Mouse (Mus musculus) hindbrain, embryonic 14.5 days (tissue): ENCODE results near the gene Ptprg. TPM values are rescaled to one million over a fixed set of nuclear protein-coding genes. Genes with fewer than 3 reads are reported as not detected.
A peak's percentile ranks its signal among the peaks of the same experiment; 100 is the strongest.

Source experiments
- ATAC-seq: fragments of 200-750 bp; cut with Nextera tagmentation; 2 replicates; pipeline ENCODE4 v1.8.0; 2017; ENCODE audit warnings: moderate number of reproducible peaks, mild to moderate bottlenecking, moderate TSS enrichment, moderate library complexity; ENCODE audit not compliant: low FRiP score
- DNase-seq: peaks from one replicate; pipeline ENCODE4 v3.0.0-alpha.2; 2015; ENCODE audit warnings: low spot score
- H3K27ac ChIP-seq: fragments of 300-500 bp; sonication (generic); 2 replicates; pipeline ENCODE4 v1.5.1; 2014; ENCODE audit warnings: mild to moderate bottlenecking, moderate library complexity
- H3K27me3 ChIP-seq: fragments of 300-500 bp; sonication (generic); 2 replicates; pipeline ENCODE4 v1.6.1; 2014; ENCODE audit warnings: mild to moderate bottlenecking, low read length, mixed read lengths; ENCODE audit not compliant: control insufficient read depth, insufficient read depth
- H3K36me3 ChIP-seq: fragments of 300-500 bp; sonication (generic); replicated peaks from 2 replicates; pipeline ENCODE4 v1.6.1; 2014; ENCODE audit not compliant: control insufficient read depth, insufficient read depth
- H3K4me1 ChIP-seq: fragments of 300-500 bp; sonication (generic); replicated peaks from 2 replicates; pipeline ENCODE4 v1.6.1; 2014; ENCODE audit warnings: antibody characterized with exemption, low read length, mixed read lengths; ENCODE audit not compliant: control insufficient read depth, insufficient read depth
- H3K4me2 ChIP-seq: fragments of 300-500 bp; sonication (generic); replicated peaks from 2 replicates; pipeline ENCODE4 v1.6.1; 2014; ENCODE audit warnings: mild to moderate bottlenecking, moderate library complexity
- H3K4me3 ChIP-seq: fragments of 300-500 bp; sonication (generic); replicated peaks from 2 replicates; pipeline ENCODE4 v1.5.1; 2014; ENCODE audit warnings: mild to moderate bottlenecking, low read length
- H3K9ac ChIP-seq: fragments of 300-500 bp; sonication (generic); 2 replicates; pipeline ENCODE4 v1.6.1; 2014
- H3K9me3 ChIP-seq: fragments of 300-500 bp; sonication (generic); 2 replicates; pipeline ENCODE4 v1.6.1; 2016; ENCODE audit warnings: low read length; ENCODE audit not compliant: control insufficient read depth
- WGBS: fragments of 180-500 bp; shearing (Covaris S2); extraction: QIAGEN DNeasy Blood & Tissue Kit; methylation state at CpG from one replicate; pipeline ENCODE4 v1.1.7; 2014; 5-methylcytosine and 5-hydroxymethylcytosine counted together
- polyA plus RNA-seq: library from polyadenylated mRNA; unstranded; fragments of >200 nt; fragmentation: Nextera tagmentation; extraction: Ambion mirVana; gene quantifications from 2 replicates; pipeline ENCODE4 v1.2.1, GENCODE M21; 2014

Gene Ptprg
- polyA plus RNA-seq, 1 experiment from 2014 or later: 49.0 TPM

DNA sequence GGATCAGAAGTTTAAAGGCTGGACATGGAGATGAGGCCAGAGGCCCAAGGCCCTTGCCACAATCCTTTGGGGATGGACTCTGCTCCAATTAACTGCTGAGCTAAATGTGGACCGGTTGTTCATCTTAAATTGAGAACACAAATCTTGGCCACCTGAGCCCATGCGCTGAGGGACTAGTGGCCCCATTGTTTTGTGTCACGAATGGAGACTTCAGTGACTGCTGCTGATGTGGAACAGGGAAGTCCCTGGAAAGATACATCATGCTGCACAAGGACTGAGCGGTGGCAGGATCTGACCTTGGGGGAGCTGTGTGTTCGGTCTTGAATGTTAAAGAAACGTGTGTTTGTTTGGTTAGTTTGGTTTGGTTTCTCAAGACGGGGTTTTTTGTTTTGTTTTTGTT, 649.7 kb downstream of the Ptprg start:
- Histone ChIP-seq H3K36me3 (0 out of 2 replicates have a peak, but pooled peaks cover 5% of the 10 kb centered on the region), H3K27me3 (no peaks in the 10 kb centered on the region), H3K4me3 (no peak overlapping the region), H3K4me1 (peaks cover 22% of the 10 kb centered on the region), H3K27ac (no peak overlapping the region), H3K9ac (no peak overlapping the region), H3K4me2 (no peak overlapping the region), H3K9me3 (no peaks in the 10 kb centered on the region)
- ATAC-seq: no peak
- WGBS: 49% methylated on average over 7 of the region's 7 CpGs
- no peak for DNase-seq

GRCm38 (mm10) chr14:12206138-12206537, 652.8 kb downstream of the Ptprg start:
- 67% methylated on average over 2 of the region's 2 CpGs for WGBS
- ATAC-seq: no peak
- no peaks in the 10 kb centered on the region for H3K9me3 ChIP-seq

DNA sequence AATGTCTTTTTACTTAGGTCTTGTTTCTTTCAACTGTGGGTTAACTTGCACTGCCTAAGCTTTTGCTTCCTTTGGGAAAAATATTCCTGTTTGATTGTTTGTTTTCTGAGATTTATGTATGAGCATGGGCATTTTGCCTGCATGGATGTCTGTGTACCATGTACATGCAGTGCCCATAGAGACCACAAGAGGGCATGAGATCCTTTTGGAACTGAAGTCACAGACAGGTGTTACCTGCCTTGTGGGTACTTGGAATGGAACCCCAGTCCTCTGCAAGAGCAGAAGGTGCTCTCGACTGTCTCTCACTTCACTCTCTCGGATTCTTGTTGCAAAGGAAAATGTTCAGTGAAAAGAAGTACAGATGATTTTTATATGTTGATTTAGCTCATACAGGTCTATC, 655.2 kb downstream of the Ptprg start:
- 98% methylated on average over 2 of the region's 2 CpGs for WGBS
- no peak overlapping the region for H3K9ac ChIP-seq
- H3K9me3 ChIP-seq: no peaks in the 10 kb centered on the region
- no peak overlapping the region for H3K4me2 ChIP-seq
- peaks cover 29% of the 10 kb centered on the region; the same call in 1 of the 2 replicates for H3K36me3 ChIP-seq
- no peaks in the 10 kb centered on the region for H3K4me1 ChIP-seq
- peak; percentile 32 for DNase-seq
- ATAC-seq: no peak
- H3K27ac ChIP-seq: no peak overlapping the region
- no peaks in the 10 kb centered on the region for H3K27me3 ChIP-seq
- H3K4me3 ChIP-seq: no peak overlapping the region

More at GRCm38 (mm10) chr14:12206138-12206537, 652.8 kb downstream of the Ptprg start:
- Histone ChIP-seq H3K9ac (no peak overlapping the region), H3K4me3 (no peak overlapping the region), H3K36me3 (peaks cover 5% of the 10 kb centered on the region; the same call in 1 of the 2 replicates), H3K4me1 (peaks cover 9% of the 10 kb centered on the region), H3K27ac (no peak overlapping the region), H3K4me2 (no peak overlapping the region), H3K27me3 (no peaks in the 10 kb centered on the region)
- DNase-seq: no peak

DNA sequence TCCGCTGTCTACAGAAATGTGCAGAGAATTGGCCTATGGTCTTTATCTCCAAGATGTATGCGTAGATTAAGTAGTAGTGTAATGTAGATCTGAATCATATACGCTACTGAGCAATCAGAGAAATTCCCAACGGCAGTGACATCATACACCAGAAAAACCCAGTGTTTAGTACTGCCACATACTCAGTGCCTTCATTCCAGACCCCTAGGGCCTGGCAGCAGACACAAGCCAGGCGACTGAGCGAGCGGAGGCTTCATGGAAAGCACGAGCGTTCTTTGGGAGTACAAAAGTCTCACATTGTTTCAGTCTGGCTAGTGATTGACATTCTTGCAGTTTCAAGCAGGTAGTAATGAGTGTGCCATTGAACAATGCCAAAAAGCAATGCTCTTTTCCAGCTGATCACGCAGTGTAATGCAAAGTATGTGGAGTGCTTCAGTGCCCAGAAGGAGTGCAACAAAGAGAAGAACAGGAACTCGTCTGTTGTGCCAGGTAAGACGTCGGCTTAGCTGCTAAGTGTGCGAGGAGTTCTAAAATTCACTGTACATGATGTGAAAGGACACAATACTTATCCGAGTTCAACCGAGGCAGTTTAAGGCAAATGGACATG, 665.3 kb downstream of the Ptprg start:
- H3K4me2 ChIP-seq: no peak overlapping the region
- no peaks in the 10 kb centered on the region for H3K4me1 ChIP-seq
- no peaks in the 10 kb centered on the region for H3K27me3 ChIP-seq
- no peak overlapping the region for H3K27ac ChIP-seq
- H3K9me3 ChIP-seq: no peaks in the 10 kb centered on the region
- H3K36me3 ChIP-seq: peaks cover 33% of the 10 kb centered on the region; the same call in 1 of the 2 replicates
- no peak for ATAC-seq
- H3K9ac ChIP-seq: no peak overlapping the region
- H3K4me3 ChIP-seq: no peak overlapping the region
- no peak for DNase-seq
- 84% methylated on average over 16 of the region's 16 CpGs for WGBS

DNA sequence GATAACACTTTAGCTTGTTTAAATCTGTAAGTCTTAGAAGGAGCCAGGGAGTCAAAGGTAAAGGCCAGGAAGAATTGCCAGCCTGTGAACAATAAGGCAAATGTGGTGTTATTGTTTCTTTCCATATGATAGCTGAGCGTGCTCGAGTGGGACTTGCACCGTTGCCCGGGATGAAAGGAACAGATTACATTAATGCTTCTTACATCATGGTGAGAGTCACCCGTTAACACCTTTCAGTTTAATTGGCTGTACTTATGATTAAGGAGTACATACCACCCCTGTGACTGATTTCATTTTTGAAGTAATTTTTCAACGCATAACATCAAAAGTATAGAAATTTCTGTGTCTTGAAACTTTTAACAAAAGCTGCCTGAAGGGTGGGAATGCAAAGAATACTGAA, 666.5 kb downstream of the Ptprg start:
- peaks cover 39% of the 10 kb centered on the region; the same call in 1 of the 2 replicates for H3K36me3 ChIP-seq
- no peak for DNase-seq
- H3K27ac ChIP-seq: no peak overlapping the region
- no peak overlapping the region for H3K4me3 ChIP-seq
- H3K4me2 ChIP-seq: no peak overlapping the region
- no peaks in the 10 kb centered on the region for H3K4me1 ChIP-seq
- 62% methylated on average over 6 of the region's 6 CpGs for WGBS
- no peak overlapping the region for H3K9ac ChIP-seq
- H3K9me3 ChIP-seq: no peaks in the 10 kb centered on the region
- ATAC-seq: no peak
- no peaks in the 10 kb centered on the region for H3K27me3 ChIP-seq

- DNase-seq (no peak), ATAC-seq (peak; percentile 64; the same call in 1 of the 2 replicates)
- H3K9ac ChIP-seq: no peak overlapping the region
- H3K9me3 ChIP-seq: no peaks in the 10 kb centered on the region
- no peak overlapping the region for H3K27ac ChIP-seq
- peaks cover 38% of the 10 kb centered on the region; the same call in 1 of the 2 replicates for H3K36me3 ChIP-seq
- no peak overlapping the region for H3K4me3 ChIP-seq
- no peaks in the 10 kb centered on the region for H3K27me3 ChIP-seq
- WGBS: 62% methylated on average over 8 of the region's 8 CpGs
- H3K4me1 ChIP-seq: no peaks in the 10 kb centered on the region
- H3K4me2 ChIP-seq: no peak overlapping the region
Measured at GRCm38 (mm10) chr14:12220540-12220939, 667.2 kb downstream of the Ptprg start.

DNA sequence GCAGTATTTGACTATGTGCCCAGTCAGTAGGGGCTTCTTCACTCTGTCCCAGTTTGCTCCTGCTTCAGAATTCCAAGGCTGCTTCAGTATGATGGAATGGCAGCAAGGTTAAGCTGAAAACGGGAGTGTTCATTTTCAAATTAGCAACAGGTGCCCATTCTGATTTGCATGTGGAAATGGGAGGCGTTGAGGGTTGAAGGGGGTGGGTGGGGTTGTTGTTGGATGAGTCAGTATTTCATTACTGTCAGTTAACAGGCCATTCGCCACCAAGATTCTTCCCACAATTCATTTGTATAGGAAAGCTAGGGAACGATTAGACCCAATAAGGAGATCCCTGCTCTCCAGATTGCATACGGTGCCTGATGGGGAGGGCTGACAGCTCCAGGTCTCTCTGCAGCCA, 668.2 kb downstream of the Ptprg start:
- H3K27me3 ChIP-seq: no peaks in the 10 kb centered on the region
- H3K9me3 ChIP-seq: no peaks in the 10 kb centered on the region
- H3K36me3 ChIP-seq: peaks cover 42% of the 10 kb centered on the region; the same call in 1 of the 2 replicates
- no peak overlapping the region for H3K9ac ChIP-seq
- DNase-seq (no peak), ATAC-seq (no peak)
- no peak overlapping the region for H3K27ac ChIP-seq
- no peak overlapping the region for H3K4me3 ChIP-seq
- H3K4me1 ChIP-seq: no peaks in the 10 kb centered on the region
- WGBS: 76% methylated on average over 5 of the region's 5 CpGs
- no peak overlapping the region for H3K4me2 ChIP-seq

- Histone ChIP-seq H3K4me3 (no peak overlapping the region), H3K27me3 (no peaks in the 10 kb centered on the region), H3K9ac (no peak overlapping the region), H3K4me1 (no peaks in the 10 kb centered on the region), H3K9me3 (no peaks in the 10 kb centered on the region), H3K4me2 (no peak overlapping the region), H3K36me3 (0 out of 2 replicates have a peak, but pooled peaks cover 6% of the 10 kb centered on the region), H3K27ac (no peak overlapping the region)
- DNase-seq (no peak), ATAC-seq (no peak)
- 86% methylated on average over 4 of the region's 4 CpGs for WGBS
Measured at GRCm38 (mm10) chr14:12243726-12244125, 690.4 kb downstream of the Ptprg start.

DNA sequence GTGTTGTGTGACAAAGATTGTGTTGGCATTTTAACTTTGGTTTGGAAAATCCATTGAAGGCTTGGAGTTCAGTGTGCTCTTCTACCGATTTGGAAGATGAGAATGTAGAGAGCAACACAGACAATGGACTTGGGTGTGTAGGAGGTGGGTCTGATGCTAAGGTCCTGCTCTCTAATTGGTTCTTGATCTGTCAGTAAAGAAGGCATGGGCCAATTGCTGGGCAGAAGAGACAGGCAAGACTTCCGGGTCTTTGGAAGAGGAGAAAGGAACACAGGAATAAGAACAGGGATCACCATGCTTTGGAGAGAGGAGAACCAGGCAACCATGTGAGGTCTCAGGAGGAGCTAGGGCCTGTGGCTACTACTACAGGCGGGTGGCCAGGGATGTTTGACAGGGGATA, 722.7 kb downstream of the Ptprg start:
- WGBS: 61% methylated on average over 3 of the region's 3 CpGs
- no peak overlapping the region for H3K4me3 ChIP-seq
- ATAC-seq: no peak
- H3K4me2 ChIP-seq: no peak overlapping the region
- no peak overlapping the region for H3K9ac ChIP-seq
- DNase-seq: no peak
- no peaks in the 10 kb centered on the region for H3K27me3 ChIP-seq
- H3K4me1 ChIP-seq: no peaks in the 10 kb centered on the region
- H3K9me3 ChIP-seq: no peaks in the 10 kb centered on the region
- no peak overlapping the region for H3K27ac ChIP-seq
- no peaks in the 10 kb centered on the region for H3K36me3 ChIP-seq
